Mouse (Mus musculus) gastrocnemius, postnatal 25 days (tissue): ENCODE results near the gene Josd2. TPM values are rescaled to one million over a fixed set of nuclear protein-coding genes. Genes with fewer than 3 reads are reported as not detected.

Experiments used
- DNase-seq: peaks from one replicate; pipeline ENCODE4 v3.0.0; 2022
- total RNA-seq, 2 experiments: library from RNA; stranded (reverse); gene quantifications; 1 replicate in 1 of 2; 2 replicates in 1 of 2; pipeline ENCODE4 v1.2.3; 2021

Josd2 gene
- total RNA-seq, 2 experiments from 2014 or later: 62.8 to 69.1 TPM

DNA sequence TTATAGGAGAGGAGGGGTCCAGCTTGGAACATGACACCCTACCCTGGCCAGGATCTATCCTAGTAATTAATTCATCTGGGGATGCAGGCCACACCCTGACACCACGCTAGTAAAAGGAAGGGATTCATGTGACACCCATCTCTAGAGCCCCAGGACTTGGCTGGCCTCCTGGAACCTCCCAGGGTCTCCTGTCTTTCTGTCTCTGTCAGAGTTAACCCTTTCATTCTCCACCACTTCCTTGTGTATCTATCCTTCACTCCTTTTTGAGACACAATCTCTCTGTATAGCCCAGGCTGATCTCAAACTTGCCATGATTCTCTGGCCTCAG is 4.7 kb downstream of the Josd2 start:
- DNase-seq: no peak

DNA sequence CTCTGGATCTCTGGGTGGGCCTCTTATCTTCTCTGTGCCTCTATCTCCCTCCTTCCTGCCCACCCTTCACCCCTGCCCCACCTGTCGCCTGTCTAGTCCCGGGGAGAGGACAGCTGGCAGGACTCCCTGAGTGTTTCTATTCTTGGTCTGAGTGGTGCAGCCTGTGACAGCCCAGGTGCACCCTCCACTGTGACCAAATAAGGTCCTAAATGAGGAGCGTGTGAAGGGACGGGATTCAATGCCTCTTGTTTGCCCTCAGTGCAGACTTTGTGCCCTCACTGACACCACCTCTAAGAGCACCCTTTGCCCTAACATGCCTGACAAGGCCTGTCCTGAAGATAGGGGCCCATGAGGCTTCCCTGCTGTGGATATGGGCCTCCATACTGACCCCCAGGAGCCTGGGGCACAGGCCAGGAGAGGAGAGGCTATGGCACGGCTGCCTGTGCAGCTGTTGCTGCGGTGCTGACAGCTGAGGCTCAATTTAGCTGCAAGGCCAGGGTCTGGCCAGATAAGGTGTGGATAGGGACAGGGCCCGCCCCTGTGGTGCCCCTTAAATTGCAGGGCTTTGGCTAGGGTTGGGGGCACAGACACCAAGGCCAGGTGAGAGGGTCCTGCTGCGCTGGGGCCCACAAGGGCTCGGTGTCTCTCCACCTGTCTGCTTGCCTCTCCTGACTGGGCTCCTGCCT is 5.3 kb downstream of the Josd2 start:
- peak; percentile 83 for DNase-seq

DNA sequence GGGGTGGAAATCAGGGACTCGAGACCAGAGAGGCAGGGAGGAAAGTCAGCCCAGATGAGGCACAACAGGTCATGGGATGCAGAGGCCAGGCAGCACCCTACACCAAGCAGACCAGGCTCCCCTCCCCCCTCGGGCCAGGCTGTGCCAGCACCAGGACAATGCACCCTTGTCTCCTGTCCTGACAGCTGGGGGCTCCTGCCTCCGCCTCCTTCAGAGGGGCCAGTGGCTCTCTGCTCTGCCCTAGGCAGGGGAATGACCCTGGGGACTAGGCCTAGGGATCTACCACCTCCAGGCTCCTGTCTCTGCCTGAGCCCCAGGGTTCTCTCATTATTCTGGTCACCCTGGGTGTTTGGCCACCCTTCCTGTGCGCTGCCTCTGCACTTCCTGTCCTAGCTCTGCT is 6.6 kb downstream of the Josd2 start:
- peak; percentile 78 for DNase-seq

DNA sequence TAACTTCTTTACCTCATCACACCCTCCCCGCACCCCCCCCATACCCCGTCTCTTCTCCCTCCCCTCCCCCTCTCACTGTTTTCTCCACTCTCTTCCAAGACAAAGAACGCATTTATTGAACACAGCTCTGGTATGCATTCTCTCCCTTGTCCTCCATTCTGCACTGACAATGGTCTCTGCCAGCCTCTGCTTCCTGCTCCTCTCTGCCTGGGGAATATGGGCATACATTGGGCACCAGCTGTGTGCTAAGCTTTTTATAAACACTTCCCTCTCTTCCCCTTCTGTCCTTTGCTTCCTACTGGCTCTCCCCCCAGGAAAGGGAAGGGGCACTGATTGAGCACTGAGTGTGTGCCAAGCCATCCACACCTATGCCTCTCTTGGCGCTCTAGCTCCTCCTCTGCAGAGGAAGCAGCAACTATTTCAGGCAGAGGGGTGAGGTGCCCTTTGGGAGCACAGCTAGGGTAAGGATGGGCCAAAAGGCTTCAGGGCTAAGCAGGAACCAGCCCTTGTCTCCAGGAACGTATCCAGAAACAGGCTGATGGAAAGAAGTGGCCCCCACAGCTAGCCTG is 7.3 kb downstream of the Josd2 start:
- DNase-seq: no peak

DNA sequence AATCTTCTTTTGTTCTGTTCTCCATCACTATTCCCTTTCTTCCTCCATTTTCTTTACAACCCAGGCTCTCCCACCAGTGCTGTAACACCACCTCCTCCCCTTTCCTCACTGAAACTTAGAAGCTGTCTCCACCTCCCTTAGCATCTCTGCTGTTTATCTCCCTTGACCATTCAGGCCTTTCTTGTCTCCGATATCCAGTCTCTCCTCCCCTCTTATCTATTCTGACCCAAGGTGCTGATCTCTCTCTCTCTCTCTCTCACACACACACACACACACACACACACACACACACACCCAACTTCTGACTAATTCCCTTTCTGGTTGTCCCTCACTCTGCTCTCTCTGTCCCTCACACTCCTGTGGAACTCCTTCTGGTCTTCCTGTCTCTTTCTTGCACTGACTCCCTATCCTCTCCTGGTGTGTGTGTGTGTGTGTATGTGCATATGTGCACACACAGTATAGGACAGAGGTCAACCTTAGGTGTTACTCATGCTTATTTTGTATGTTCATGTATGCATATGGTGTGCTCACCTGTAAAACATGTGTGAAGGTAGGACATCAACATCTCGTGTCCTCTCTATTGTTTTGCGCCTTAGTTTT is 15.2 kb downstream of the Josd2 start:
- DNase-seq: no peak

DNA sequence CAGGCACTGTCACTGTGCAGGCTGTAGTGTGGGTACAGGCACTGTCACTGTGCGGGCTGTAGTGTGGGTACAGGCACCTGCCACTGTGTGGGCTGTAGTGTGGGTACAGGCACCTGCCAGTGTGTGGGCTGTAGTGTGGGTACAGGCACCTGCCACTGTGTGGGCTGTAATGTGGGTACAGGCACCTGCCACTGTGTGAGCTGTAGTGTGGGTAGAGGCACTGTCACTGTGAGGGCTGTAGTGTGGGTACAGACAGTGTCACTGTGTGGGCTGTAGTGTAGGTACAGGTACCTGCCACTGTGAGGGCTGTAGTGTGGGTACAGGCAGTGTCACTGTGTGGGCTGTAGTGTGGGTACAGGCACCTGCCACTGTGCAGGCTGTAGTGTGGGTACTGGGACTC is 16.3 kb downstream of the Josd2 start:
- no peak for DNase-seq

DNA sequence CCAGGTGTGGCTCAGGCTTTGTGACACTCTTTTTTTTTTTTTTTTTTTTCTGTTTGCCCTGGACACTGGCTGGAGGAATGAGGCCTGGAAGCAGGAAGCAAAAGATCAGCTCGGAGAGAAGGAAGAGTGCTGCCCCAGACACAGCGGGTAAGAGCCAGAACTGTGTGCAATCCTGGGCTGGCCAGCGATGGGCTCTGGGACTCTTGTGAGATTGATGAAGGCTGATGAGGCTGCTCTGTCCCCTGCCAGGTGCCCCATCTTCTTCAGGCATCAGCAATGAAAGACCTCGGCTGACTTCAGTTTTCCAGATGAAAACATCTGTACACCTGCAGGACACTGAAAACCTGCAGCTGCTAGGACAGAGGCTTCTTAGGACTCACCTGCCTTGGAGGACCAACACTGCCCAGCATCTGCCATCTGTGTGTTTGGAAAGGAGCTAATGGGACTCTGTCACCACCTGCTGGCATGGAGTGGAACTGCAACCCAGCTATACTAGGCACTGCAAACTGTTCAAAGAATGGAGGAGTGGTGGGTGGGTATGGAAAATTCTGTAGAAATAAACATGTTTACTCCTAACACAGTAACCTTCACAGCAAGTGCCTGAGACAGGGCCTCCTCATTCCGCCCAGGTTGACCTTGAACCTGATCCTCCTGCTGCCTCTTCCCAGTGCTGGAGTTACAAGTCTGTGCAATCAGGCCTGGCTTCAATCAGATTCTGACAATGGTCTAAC is 17.2 kb downstream of the Josd2 start:
- peak; percentile 20 for DNase-seq

DNA sequence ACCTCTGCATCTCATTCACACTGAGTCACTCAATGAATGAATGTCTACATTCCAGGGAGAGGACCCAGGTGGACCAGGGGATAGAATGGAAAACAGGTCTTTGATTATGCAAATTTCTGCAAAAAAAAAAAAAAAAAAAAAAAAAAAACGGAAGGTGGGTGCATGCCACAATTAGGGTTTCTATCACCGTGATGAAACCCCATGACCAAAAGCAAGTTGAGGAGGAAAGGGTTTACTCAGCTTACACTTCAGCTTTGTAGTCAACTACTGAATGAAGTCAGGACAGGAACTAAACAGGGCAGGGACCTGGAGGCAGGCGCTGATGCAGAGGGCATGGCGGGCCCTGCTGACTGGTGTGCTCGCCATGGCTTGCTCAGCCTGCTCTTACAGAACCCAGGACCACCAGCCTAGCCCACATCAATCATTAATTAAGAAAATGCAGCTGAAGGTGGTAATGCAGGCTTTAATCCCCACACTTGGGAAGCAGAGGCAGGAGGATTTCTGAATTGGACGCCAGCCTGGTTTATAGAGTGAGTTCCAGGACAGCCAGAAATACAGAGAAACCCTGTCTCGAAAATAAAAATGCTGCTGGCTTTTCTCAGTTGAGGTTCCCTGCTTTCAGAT is 17.9 kb downstream of the Josd2 start:
- no peak for DNase-seq

DNA sequence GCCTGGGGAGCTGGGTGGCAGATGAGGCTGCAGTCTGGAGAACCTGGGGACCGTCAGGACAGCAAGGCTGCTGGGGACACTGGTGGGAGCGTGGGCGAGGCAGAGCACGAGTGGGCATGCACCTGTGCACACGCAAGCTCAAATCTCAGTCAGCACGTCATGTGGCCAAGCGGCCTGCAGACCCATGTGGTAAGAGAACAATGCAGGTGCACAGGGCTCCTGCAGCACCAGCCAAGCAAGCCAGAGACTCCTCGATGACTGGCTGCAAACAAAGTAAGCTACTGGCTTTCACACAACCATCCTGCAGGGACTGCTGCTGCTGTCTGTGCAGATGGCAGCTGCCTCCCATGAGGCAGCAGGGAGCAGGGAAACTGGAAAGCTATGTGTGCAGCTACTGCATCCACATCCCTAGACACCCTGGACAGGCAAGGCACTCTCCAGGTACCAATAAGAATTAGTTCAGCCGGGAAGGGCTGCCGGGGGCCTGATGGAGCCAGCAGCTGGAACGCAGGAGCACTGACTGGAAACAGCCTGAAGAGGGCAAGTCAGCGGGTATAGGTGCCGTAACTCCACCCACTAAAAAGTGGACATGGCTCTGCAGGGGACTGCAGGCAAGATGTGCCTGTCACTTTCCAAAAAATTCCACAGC is 19.3 kb downstream of the Josd2 start:
- no peak for DNase-seq

DNA sequence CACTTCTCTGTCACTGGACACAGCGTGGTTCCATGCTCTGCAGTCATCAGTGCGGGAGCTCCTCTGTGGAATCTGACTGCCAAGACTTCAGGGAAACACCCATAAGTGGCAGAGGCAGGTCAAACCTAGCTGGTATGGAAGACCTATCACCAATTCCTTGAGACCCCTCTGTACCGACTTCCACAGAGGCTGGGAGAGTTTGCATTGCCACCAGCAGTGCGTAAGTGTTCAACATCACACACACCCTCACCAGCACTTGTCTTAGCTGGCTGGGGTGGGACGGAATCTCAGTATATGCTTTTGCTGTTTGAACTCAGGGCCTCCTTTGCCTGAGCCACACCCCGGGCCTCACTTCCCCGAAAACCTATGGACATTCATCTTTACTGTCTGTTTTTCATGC is 20.2 kb downstream of the Josd2 start:
- DNase-seq: no peak

DNA sequence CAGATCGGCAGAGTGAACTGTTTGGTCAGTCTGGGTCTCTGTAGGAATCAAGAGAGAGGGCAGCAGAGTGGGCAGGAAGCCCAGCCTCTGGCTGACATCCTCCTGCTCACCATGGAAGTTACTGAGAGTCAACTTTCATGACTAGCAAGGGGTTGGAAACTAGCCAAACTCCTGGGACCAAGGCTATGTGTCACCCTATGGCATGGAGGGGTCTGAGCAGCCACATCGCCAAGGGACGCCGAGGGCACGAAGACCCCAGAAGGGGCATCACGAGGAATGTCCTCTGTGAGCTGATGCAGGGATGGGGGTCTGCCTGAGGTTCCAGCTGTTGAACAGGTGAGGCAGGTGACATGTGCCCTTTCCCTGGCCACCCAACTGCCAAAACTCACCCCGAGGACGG is 20.8 kb downstream of the Josd2 start:
- DNase-seq: no peak

DNA sequence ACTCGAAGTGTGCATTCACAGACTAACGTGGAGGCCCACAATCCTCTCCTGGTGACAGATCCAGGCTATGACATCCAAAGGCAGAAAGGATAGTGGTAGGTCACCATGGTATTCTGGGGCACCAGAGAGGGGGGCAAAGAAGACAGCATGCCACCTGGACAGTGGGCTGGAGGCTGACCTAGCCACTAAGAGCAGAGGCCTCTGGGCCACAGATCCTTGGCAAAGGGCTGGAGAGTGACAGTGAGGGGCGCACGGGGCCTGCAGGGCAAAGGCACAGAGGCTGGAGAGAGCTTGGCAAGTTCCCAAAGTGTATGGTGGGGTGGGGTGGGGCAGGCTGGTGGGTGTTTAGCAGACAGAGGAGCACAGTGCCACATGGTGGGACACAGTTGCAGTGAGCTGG is 22.5 kb downstream of the Josd2 start:
- DNase-seq: no peak

DNA sequence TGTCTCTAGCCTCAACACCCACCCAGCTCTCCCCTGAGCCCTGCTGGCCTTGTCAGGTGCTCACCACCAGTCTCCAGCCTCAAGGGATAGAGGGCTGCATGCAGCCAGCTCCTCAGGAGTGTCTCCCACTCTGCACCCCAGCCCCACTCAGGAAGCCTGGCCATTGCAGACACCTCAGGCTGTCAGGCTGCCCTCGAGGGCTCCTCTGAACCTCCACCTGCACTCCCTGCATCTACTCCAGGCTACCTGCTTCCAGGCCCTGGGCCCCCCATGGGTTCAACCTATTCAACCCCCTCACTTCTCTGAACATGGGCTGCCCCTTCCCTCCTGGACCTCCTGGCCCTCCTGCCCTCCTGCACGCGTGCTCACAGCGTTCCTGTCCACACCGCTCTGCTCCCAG is 23.6 kb downstream of the Josd2 start:
- DNase-seq: no peak

DNA sequence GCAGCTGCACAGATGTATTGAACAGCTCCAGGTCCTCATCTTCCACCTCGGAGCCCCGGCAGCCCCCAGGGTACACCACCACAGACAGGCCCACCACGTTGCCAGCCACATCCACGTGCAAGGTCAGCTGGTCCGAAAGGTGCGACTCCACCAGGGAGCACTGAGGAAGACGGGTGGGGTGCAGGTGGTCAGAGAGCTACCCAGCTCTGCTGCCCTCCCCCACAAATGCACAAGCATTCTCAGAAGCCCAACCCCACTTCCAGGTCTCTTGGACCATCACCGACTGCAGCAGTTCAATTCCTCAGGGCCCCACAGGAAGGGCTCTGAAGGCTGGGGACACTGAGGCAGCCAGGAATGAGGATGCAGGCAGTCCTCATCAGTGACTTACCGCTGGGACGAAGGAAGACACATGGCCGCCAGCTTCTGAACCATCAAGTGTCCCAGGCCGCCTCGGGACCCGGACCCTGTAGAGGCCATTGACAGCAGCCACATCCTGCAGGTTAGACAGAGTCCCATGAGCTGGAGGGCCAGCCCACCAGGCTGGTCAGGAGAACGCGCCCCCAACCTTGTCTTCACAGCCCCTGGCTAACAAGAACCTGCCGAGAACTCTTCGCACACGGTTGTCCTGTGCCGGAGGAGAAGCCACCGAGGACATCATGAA is 24.5 kb downstream of the Josd2 start:
- no peak for DNase-seq

DNA sequence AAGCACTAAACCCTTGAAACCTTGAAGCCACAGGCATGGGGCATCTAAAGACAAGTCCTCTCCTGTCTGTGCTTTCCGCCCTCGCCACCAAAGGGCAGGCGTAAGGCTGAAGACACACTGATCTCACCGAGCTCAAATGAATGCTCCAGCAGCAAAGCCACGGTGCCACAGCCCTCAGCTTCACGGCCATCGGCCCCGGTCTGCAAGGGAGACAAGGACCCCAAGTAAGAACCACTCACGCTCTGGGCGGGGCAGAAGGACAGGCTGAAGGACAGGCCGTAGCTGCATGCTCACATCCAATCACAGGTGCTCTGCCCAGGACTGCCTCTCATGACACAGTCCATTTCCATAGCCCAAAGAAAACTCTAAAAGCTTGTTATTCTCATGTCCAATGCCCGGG is 26.9 kb downstream of the Josd2 start:
- DNase-seq: no peak

DNA sequence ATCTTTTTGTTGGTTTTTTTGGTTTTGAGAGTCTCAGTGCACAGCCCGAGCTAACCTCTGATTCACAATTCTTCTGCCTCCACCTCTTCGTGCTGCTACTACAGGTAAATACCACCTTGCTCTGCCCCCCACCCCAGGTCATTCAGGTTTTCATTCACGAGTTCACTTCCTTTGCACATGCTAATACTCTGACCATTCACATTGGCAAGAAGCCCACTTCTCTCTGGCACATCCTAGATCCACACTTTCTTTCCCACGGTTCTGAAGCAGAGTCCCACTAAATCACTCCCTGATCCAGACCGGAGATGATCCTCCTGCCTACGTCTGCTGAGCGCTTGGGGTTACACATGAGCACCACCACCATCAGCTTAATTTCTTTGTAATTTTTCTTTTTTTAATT is 27.3 kb downstream of the Josd2 start:
- DNase-seq: no peak

DNA sequence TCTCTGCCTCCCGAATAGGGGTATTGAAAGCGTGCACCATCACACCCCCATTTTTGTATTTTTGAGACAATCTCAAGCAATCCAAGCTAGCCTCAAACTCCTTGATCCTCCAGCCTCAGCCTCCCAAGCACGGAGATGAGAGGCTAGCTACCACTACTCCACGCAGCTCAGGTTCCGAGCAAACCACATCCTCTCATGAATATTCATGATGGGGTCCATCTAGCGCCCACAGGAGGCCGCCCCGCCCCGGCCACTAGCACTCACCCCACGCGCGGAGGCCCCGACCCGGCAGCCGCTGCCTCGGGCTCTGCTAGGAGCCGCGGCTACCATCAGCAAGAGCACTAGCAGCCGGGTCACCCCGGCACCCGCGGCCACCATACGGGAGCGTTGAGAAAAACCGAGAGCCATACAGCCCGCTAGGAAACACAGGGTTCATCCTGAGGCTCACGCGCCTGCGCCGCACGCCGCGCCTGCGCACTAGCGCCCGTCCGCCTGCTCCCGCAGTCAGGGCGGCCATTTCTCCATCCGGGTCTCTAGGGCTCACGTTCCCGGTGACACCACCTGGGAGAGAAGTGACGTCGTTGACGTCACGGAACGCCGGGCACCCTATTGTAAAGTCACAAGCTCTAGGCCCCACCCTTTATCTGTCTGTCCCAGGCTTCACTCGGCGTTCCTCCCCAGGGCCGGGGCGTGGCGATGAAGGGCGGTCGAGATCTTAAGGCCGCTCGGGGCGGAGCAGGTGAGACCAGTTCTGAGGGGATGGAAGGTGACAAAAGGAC is 28.4 kb downstream of the Josd2 start, which contains the start of the genes Emc10 and Fam71e1:
TSS of gene Emc10 (minus strand) at position 538 of the 779 bp plus-strand sequence.
TSS of gene Fam71e1 (plus strand) at position 590 of the 779 bp plus-strand sequence.
- DNase-seq: peak; percentile 94

DNA sequence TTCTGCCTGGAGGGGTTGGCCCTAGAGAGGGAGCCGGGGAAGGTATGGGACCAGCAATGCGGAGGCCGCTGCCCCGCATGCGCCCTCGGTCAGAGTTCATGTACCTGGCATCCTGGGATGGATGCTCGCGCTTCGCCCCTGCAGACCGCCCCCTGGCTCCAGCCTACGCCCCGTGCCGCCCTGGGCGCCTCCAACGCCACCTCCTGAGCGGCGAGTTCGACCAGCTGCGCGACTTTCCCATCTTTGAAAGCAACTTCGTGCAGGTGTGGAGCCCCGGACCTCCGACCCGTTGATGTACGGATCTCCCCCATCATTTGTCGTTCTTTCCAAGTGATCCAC is 29.0 kb downstream of the Josd2 start:
- DNase-seq: no peak

DNA sequence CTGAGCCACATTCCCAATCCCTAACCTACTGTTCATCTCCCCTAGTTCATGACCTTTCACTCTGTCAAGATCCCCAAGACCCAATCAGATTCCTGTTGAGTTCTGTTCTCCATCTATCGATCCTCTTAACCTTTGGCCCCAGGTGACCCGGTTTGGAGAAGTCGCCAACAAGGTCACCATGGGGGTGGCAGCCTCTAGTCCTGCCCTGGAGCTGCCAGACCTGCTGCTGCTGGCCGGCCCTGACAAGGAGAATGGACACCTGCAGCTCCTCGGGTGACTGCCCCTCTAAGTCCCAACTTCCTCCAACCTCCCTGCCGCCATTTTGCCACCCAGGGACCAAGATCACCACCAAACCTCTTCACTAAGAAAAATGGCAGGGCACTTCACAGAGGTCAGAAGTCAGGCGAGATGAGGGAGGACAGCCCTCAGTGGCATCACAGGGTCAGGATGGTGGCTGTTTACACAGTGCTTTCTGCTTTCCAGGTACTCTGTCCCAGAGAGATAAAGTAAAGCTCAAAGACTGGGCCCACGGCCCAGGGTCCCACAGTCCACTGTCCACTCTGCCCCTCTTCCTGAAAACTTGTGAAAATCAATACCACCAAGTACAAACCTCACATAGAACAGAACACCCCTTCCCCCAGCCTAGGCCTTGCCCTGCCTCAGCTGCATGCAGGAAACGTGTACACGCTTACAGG is 29.7 kb downstream of the Josd2 start:
- no peak for DNase-seq

DNA sequence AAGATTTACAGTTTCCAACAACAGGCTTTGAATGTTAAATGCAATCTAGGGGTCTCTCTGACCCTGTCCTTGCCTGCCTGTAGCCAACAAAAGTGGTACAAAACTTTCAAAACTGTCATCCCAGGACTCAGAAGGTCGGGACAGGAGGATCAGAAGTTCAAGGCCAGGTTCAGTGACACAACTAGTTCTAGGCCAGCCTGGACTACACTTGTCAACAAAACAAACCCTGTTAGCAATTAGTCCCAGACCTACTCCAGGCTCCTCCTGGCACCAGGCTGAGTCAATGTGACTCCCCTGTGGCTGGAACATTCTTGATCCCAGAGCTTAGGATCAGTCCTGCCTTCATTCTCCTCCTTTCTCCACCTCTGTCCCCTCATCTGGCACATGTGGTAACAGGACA is 31.1 kb downstream of the Josd2 start:
- no peak for DNase-seq
